Mouse (Mus musculus) heart, postnatal 0 days (tissue): ENCODE measurements at regions not wholly inside any gene's neighbourhood (a gene's known extent, or its start where the extent isn't known, plus 50 kb on each side); places are given as distances from the start of the nearest gene placed in this dataset.

Experiments
- CTCF ChIP-seq: IDR thresholded peaks from 2 replicates; pipeline ENCODE4 v1.5.1; 2016; ENCODE audit warnings: antibody characterized with exemption, control low read depth, low read depth
- EP300 ChIP-seq: IDR thresholded peaks from 2 replicates; pipeline ENCODE4 v1.6.1; 2016; ENCODE audit warnings: antibody characterized with exemption, low read depth

DNA sequence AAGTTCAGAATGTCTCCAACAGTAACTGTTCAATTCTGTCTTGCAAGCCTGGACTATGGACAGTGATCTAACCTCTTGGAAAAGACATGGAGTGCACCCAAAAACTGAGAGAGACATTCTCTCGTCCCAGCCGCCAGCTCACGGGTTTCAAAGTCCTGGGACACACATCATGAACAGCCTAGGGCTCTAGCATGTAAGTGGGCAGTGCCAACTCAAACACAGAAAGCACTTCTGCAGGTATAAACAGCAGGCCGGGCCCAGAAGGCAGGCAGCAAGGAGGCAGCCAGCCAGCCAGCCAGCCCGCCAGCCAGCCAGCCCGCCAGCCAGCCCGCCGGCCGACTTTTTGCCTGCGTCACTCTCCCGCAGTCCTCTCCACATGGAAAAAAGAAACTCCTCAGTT is 60.3 kb upstream of the Ccn2 start:
- TF ChIP-seq EP300, result no peak
- no peak for TF ChIP-seq CTCF
